36 mouse cellular contexts compared by ENCODE assay signal in the genomic region with DNA sequence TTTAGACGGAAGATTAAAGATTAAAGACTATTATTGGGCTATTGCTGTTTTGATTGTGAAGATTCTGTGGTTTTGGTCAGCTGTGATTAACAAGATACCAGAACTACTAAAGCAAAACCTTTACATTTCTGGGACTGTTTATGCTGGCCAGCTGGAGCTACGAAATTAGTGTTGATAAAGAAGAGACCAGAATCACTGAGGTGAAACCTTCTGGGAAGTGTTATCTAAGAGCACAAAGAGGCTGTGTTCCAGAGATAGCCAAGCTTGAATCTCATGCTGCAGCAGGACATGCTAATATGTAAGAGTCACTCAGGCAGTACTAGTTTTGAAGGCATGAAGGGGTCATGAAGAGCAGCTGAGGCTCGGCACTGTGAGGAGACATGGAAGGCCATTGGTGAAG.
"Had no signal": no experiment of that assay in that cellular context is flagged by ENCODE, and none has a peak within 500 bp of the region (broad histone marks: within the 10 kb centered on the region; RNA-seq: fewer than 3 reads in every experiment).

No protein-coding gene starts in this region.

- DNase-seq: heart, postnatal 10 days; heart, postnatal 14 days; heart, postnatal 36 days; heart, postnatal 4 days; kidney, adult 11 months; kidney, adult 18-20 months; kidney, adult 2 months; kidney, adult 8-10 months; kidney, adult 9 months; kidney, postnatal 10 days; kidney, postnatal 14 days; kidney, postnatal 25 days; kidney, postnatal 36 days; kidney, postnatal 4 days; layer of hippocampus, adult 9-11 months; layer of hippocampus, postnatal 36 days had no signal

- H3K27me3 ChIP-seq: heart, embryonic 12.5 days; heart, embryonic 13.5 days; heart, embryonic 15.5 days; hindbrain, embryonic 12.5 days; hindbrain, embryonic 13.5 days; hindbrain, embryonic 15.5 days; intestine, embryonic 15.5 days; kidney, embryonic 15.5 days had no signal

- H3K4me1 ChIP-seq: heart, embryonic 10.5 days; heart, embryonic 12.5 days; heart, embryonic 13.5 days; heart, embryonic 15.5 days; hindbrain, embryonic 10.5 days; hindbrain, embryonic 12.5 days; hindbrain, embryonic 13.5 days; hindbrain, embryonic 15.5 days; intestine, embryonic 15.5 days; kidney, embryonic 15.5 days had no signal

- H3K27ac ChIP-seq: heart, embryonic 10.5 days; heart, embryonic 13.5 days; heart, embryonic 15.5 days; hindbrain, embryonic 10.5 days; hindbrain, embryonic 12.5 days; hindbrain, embryonic 13.5 days; hindbrain, embryonic 14.5 days; hindbrain, embryonic 15.5 days; hindbrain, postnatal 0 days; intestine, embryonic 15.5 days; kidney, embryonic 15.5 days; kidney, postnatal 0 days; layer of hippocampus, adult 2 months; left cerebral cortex, adult 2 months had no signal

- H3K36me3 ChIP-seq: heart, embryonic 10.5 days; heart, embryonic 12.5 days; heart, embryonic 13.5 days; heart, embryonic 15.5 days; hindbrain, embryonic 10.5 days; hindbrain, embryonic 12.5 days; hindbrain, embryonic 13.5 days; hindbrain, embryonic 15.5 days; intestine, embryonic 15.5 days; kidney, embryonic 15.5 days had no signal

- H3K4me3 ChIP-seq: heart, embryonic 10.5 days; heart, embryonic 12.5 days; heart, embryonic 13.5 days; heart, embryonic 15.5 days; hindbrain, embryonic 10.5 days; hindbrain, embryonic 12.5 days; hindbrain, embryonic 13.5 days; hindbrain, embryonic 15.5 days; intestine, embryonic 15.5 days; kidney, embryonic 15.5 days; layer of hippocampus, adult 2 months; left cerebral cortex, adult 2 months had no signal

- ATAC-seq: hindbrain, embryonic 16.5 days; hindbrain, postnatal 0 days; inflammation-experienced regulatory T-cells, adult 6 months; intestine, embryonic 15.5 days; intestine, embryonic 16.5 days; intestine, postnatal 0 days had no signal

- H3K9me3 ChIP-seq: heart, embryonic 10.5 days; heart, embryonic 12.5 days; heart, embryonic 13.5 days; heart, embryonic 15.5 days; hindbrain, embryonic 10.5 days; hindbrain, embryonic 12.5 days; hindbrain, embryonic 13.5 days; hindbrain, embryonic 15.5 days; intestine, embryonic 15.5 days; kidney, embryonic 15.5 days had no signal

- H3K9ac ChIP-seq: heart, embryonic 12.5 days; heart, embryonic 13.5 days; heart, embryonic 15.5 days; hindbrain, embryonic 12.5 days; hindbrain, embryonic 13.5 days; hindbrain, embryonic 14.5 days; hindbrain, embryonic 15.5 days; intestine, embryonic 15.5 days; kidney, embryonic 15.5 days had no signal

- H3K4me2 ChIP-seq: heart, embryonic 11.5 days; heart, embryonic 12.5 days; heart, embryonic 13.5 days; heart, embryonic 15.5 days; hindbrain, embryonic 12.5 days; hindbrain, embryonic 13.5 days; hindbrain, embryonic 14.5 days; hindbrain, embryonic 15.5 days; intestine, embryonic 15.5 days; kidney, embryonic 15.5 days had no signal
